Mouse (Mus musculus): ENCODE results near the gene Dchs2. TPM values are rescaled to one million over a fixed set of nuclear protein-coding genes. Genes with fewer than 3 reads are reported as not detected.

Dchs2 gene
- total and polyA plus RNA-seq, 3 experiments: not detected

GRCm38 (mm10) chr3:83136413-83136812 is 8.7 kb downstream of the Dchs2 start:
- TF ChIP-seq PAX5 (IDR thresholded peaks at IDR 0.05; ENCODE audit: low read length) (no peak), ZKSCAN1 (IDR thresholded peaks at IDR 0.05; ENCODE audit: borderline replicate concordance, low read depth, low read length) (no peak), MAX (IDR thresholded peaks at IDR 0.05; ENCODE audit: low read length) (no peak), JUND (conservative IDR thresholded peaks at IDR 0.05; ENCODE audit: low read depth, low read length) (no peak), NELFE (IDR thresholded peaks at IDR 0.05; ENCODE audit: low read depth, low read length) (no peak)
- H3K9ac ChIP-seq (ENCODE audit: insufficient read depth, low read depth): no peak overlapping the region
- peak overlapping the region; percentile 24; the same call in 1 of the 2 replicates for H3K4me2 ChIP-seq (ENCODE audit: insufficient read depth, low read depth, poor library complexity, severe bottlenecking)
- H3K27me3 ChIP-seq (replicated peaks): no peaks in the 10 kb centered on the region
- H3K27ac ChIP-seq (ENCODE audit: insufficient read depth, low read depth): no peak overlapping the region
- no peaks in the 10 kb centered on the region for H3K79me2 ChIP-seq (replicated peaks; ENCODE audit: control insufficient read depth, extremely low read depth, insufficient read depth, poor library complexity, severe bottlenecking)
- no peak overlapping the region for H3K4me3 ChIP-seq (replicated peaks in 1 of 3; ENCODE audit: low read depth in 2 of 3, low read length in 2 of 3, poor library complexity in 1 of 3)
- no peaks in the 10 kb centered on the region for H3K9me3 ChIP-seq (replicated peaks; ENCODE audit: low read length)
- H3K36me3 ChIP-seq (replicated peaks in 1 of 2; ENCODE audit: control insufficient read depth in 1 of 2, insufficient read depth in 1 of 2, low read length in 1 of 2): no peaks in the 10 kb centered on the region
- dilution Hi-C loops (cut with MboI; ENCODE audit: extremely low pct_ligation_motif_present, extremely low pct_unique_long_range_greater_than_20kb, low sequenced_read_pairs) (no loop called here), in situ Hi-C loops (cut with MboI; ENCODE audit: low pct_ligation_motif_present, low pct_unique_long_range_greater_than_20kb, low sequenced_read_pairs) (no loop called here)
- H3K4me1 ChIP-seq (ENCODE audit: control insufficient read depth in 1 of 2, insufficient read depth in 2 of 2): no peaks in the 10 kb centered on the region
- DNase-seq (ENCODE audit: extremely low read depth): no peak

GRCm38 (mm10) chr3:83138820-83139219 is 11.1 kb downstream of the Dchs2 start:
- no peak overlapping the region for H3K4me2 ChIP-seq (ENCODE audit: insufficient read depth, low read depth, poor library complexity, severe bottlenecking)
- no peaks in the 10 kb centered on the region for H3K4me1 ChIP-seq (ENCODE audit: control insufficient read depth in 1 of 2, insufficient read depth in 2 of 2)
- H3K9ac ChIP-seq (ENCODE audit: insufficient read depth, low read depth): no peak overlapping the region
- no peaks in the 10 kb centered on the region for H3K9me3 ChIP-seq (replicated peaks; ENCODE audit: low read length)
- no peak for DNase-seq (ENCODE audit: extremely low read depth)
- TF ChIP-seq JUN (IDR thresholded peaks at IDR 0.05; ENCODE audit: insufficient read depth, low read depth, low read length) (no peak), ZNF384 (IDR thresholded peaks at IDR 0.05; ENCODE audit: low read depth, low read length) (no peak), CTCF (conservative IDR thresholded peaks at IDR 0.05 in 1 of 2, IDR thresholded peaks at IDR 0.05 in 1 of 2; ENCODE audit: low read depth in 2 of 2, low read length in 2 of 2) (peak in 1 of 2 experiments; percentile 39; a peak in 2 of 4 replicates), SMC3 (IDR thresholded peaks at IDR 0.05; ENCODE audit: low read depth, low read length) (peak; percentile 22; the same call in 1 of the 2 replicates), ELF1 (IDR thresholded peaks at IDR 0.05; ENCODE audit: low read depth, low read length) (no peak), MAFK (IDR thresholded peaks at IDR 0.05; ENCODE audit: insufficient replicate concordance, low read length) (no peak), EP300 (IDR thresholded peaks at IDR 0.05; ENCODE audit: low read length) (no peak)
- no peaks in the 10 kb centered on the region for H3K27me3 ChIP-seq (replicated peaks)
- H3K27ac ChIP-seq (ENCODE audit: insufficient read depth, low read depth): no peak overlapping the region
- dilution Hi-C loops (cut with MboI; ENCODE audit: extremely low pct_ligation_motif_present, extremely low pct_unique_long_range_greater_than_20kb, low sequenced_read_pairs): no loop called here
- no peaks in the 10 kb centered on the region for H3K79me2 ChIP-seq (replicated peaks; ENCODE audit: control insufficient read depth, extremely low read depth, insufficient read depth, poor library complexity, severe bottlenecking)
- H3K36me3 ChIP-seq (replicated peaks in 1 of 2; ENCODE audit: control insufficient read depth in 1 of 2, insufficient read depth in 1 of 2, low read length in 1 of 2): no peaks in the 10 kb centered on the region
- in situ Hi-C loops (cut with MboI; ENCODE audit: low pct_ligation_motif_present, low pct_unique_long_range_greater_than_20kb, low sequenced_read_pairs): no loop called here
- H3K4me3 ChIP-seq (replicated peaks in 1 of 3; ENCODE audit: low read depth in 2 of 3, low read length in 2 of 3, poor library complexity in 1 of 3): no peak overlapping the region

GRCm38 (mm10) chr3:83145610-83146009 is 17.9 kb downstream of the Dchs2 start:
- H3K27ac ChIP-seq (ENCODE audit: insufficient read depth, low read depth): no peak overlapping the region
- dilution Hi-C loops (cut with MboI; ENCODE audit: extremely low pct_ligation_motif_present, extremely low pct_unique_long_range_greater_than_20kb, low sequenced_read_pairs): no loop called here

More at GRCm38 (mm10) chr3:83145610-83146009, 17.9 kb downstream of the Dchs2 start:
- in situ Hi-C loops (cut with MboI; ENCODE audit: low pct_ligation_motif_present, low pct_unique_long_range_greater_than_20kb, low sequenced_read_pairs): no loop called here
- Histone ChIP-seq H3K4me3 (replicated peaks in 1 of 3; ENCODE audit: low read depth in 2 of 3, low read length in 2 of 3, poor library complexity in 1 of 3) (no peak overlapping the region), H3K27me3 (replicated peaks) (no peaks in the 10 kb centered on the region), H3K9ac (ENCODE audit: insufficient read depth, low read depth) (no peak overlapping the region), H3K36me3 (replicated peaks in 1 of 2; ENCODE audit: control insufficient read depth in 1 of 2, insufficient read depth in 1 of 2, low read length in 1 of 2) (no peaks in the 10 kb centered on the region), H3K4me1 (ENCODE audit: control insufficient read depth in 1 of 2, insufficient read depth in 2 of 2) (no peaks in the 10 kb centered on the region; a peak in 1 of 4 replicates), H3K9me3 (replicated peaks; ENCODE audit: low read length) (no peaks in the 10 kb centered on the region), H3K79me2 (replicated peaks; ENCODE audit: control insufficient read depth, extremely low read depth, insufficient read depth, poor library complexity, severe bottlenecking) (no peaks in the 10 kb centered on the region), H3K4me2 (ENCODE audit: insufficient read depth, low read depth, poor library complexity, severe bottlenecking) (no peak overlapping the region)
- no peak for TF ChIP-seq ETS1 (conservative IDR thresholded peaks at IDR 0.05; ENCODE audit: low read depth, low read length)
- TF ChIP-seq USF1 (IDR thresholded peaks at IDR 0.05; ENCODE audit: low read depth, low read length): no peak
- TF ChIP-seq ELF1 (IDR thresholded peaks at IDR 0.05; ENCODE audit: low read depth, low read length): no peak
- TF ChIP-seq ZNF384 (IDR thresholded peaks at IDR 0.05; ENCODE audit: low read depth, low read length): no peak
- TF ChIP-seq UBTF (IDR thresholded peaks at IDR 0.05; ENCODE audit: low read depth, low read length): no peak
- no peak for TF ChIP-seq CHD2 (IDR thresholded peaks at IDR 0.05; ENCODE audit: low read length)
- TF ChIP-seq ZC3H11A (IDR thresholded peaks at IDR 0.05; ENCODE audit: low read depth, low read length): no peak
- no peak for TF ChIP-seq JUN (IDR thresholded peaks at IDR 0.05; ENCODE audit: insufficient read depth, low read depth, low read length)
- no peak for TF ChIP-seq MAX (IDR thresholded peaks at IDR 0.05; ENCODE audit: low read length)
- TF ChIP-seq POLR2AphosphoS2 (IDR thresholded peaks at IDR 0.05; ENCODE audit: low read depth, low read length): no peak
- TF ChIP-seq POLR2A (IDR thresholded peaks at IDR 0.05; ENCODE audit: low read depth, low read length): no peak
- no peak for TF ChIP-seq CTCF (conservative IDR thresholded peaks at IDR 0.05 in 1 of 2, IDR thresholded peaks at IDR 0.05 in 1 of 2; ENCODE audit: low read depth in 2 of 2, low read length in 2 of 2)
- TF ChIP-seq GABPA (IDR thresholded peaks at IDR 0.05; ENCODE audit: insufficient replicate concordance, low read depth, low read length): no peak
- no peak for TF ChIP-seq JUND (conservative IDR thresholded peaks at IDR 0.05; ENCODE audit: low read depth, low read length)
- TF ChIP-seq ZKSCAN1 (IDR thresholded peaks at IDR 0.05; ENCODE audit: borderline replicate concordance, low read depth, low read length): no peak
- TF ChIP-seq RCOR1 (conservative IDR thresholded peaks at IDR 0.05; ENCODE audit: low read depth, low read length): no peak
- DNase-seq (ENCODE audit: extremely low read depth): no peak

All from CH12.LX (cell line).